Mouse (Mus musculus) stomach, embryonic 14.5 days (tissue): ENCODE results near the gene Gm5105. TPM values are rescaled to one million over a fixed set of nuclear protein-coding genes. Genes with fewer than 3 reads are reported as not detected.
A peak's percentile ranks its signal among the peaks of the same experiment; 100 is the strongest.

ENCODE experiments used
- ATAC-seq: fragments of 200-750 bp; cut with Nextera tagmentation; 2 replicates; pipeline ENCODE4 v1.8.0; 2017; ENCODE audit warnings: low read depth, moderate TSS enrichment; ENCODE audit not compliant: insufficient number of reproducible peaks, insufficient read depth, low FRiP score
- H3K27ac ChIP-seq: fragments of 300-500 bp; sonication (generic); 2 replicates; pipeline ENCODE4 v1.5.1; 2014; ENCODE audit warnings: mild to moderate bottlenecking, low read length, moderate library complexity, mixed read lengths
- H3K27me3 ChIP-seq: fragments of 300-500 bp; sonication (generic); 2 replicates; pipeline ENCODE4 v1.6.1; 2014; ENCODE audit warnings: low read length, control low read depth, mixed read lengths; ENCODE audit not compliant: control insufficient read depth, insufficient read depth
- H3K36me3 ChIP-seq: fragments of 300-500 bp; sonication (generic); 2 replicates; pipeline ENCODE4 v1.6.1; 2014; ENCODE audit warnings: mild to moderate bottlenecking, control low read depth, low read length, moderate library complexity, mixed read lengths; ENCODE audit not compliant: control insufficient read depth, insufficient read depth
- H3K4me1 ChIP-seq: fragments of 300-500 bp; sonication (generic); 2 replicates; pipeline ENCODE4 v1.6.1; 2014; ENCODE audit warnings: low read length, control low read depth, mixed read lengths; ENCODE audit not compliant: control insufficient read depth, insufficient read depth
- H3K4me2 ChIP-seq: fragments of 300-500 bp; sonication (generic); replicated peaks from 2 replicates; pipeline ENCODE4 v1.6.1; 2014; ENCODE audit warnings: low read depth, low read length, control low read depth
- H3K4me3 ChIP-seq: fragments of 300-500 bp; sonication (generic); 2 replicates; pipeline ENCODE4 v1.5.1; 2014; ENCODE audit warnings: low read depth, low read length, control low read depth
- H3K9ac ChIP-seq: fragments of 300-500 bp; sonication (generic); replicated peaks from 2 replicates; pipeline ENCODE4 v1.6.1; 2014; ENCODE audit warnings: low read depth, mild to moderate bottlenecking, control low read depth, low read length, moderate library complexity, mixed read lengths
- H3K9me3 ChIP-seq: fragments of 300-500 bp; sonication (generic); 2 replicates; pipeline ENCODE4 v1.6.1; 2016; ENCODE audit warnings: low read depth, low read length, control low read depth; ENCODE audit not compliant: control insufficient read depth
- whole genome bisulfite sequencing: fragments of 180-500 bp; shearing (Covaris S2); extraction: QIAGEN DNeasy Blood & Tissue Kit; methylation state at CpG from one replicate; pipeline ENCODE4 v1.1.7; 2014; 5-methylcytosine and 5-hydroxymethylcytosine counted together
- polyA plus RNA-seq: library from polyadenylated mRNA; unstranded; fragments of >200 nt; fragmentation: Nextera tagmentation; extraction: Ambion mirVana; gene quantifications from 2 replicates; pipeline ENCODE4 v1.2.1, GENCODE M21; 2014

Gm5105 gene
- polyA plus RNA-seq, 1 experiment from 2014 or later = not detected

GRCm38 (mm10) chr3:138097718-138098117 is 30.5 kb upstream of the Gm5105 start:
- 57% methylated on average over 1 of the region's 1 CpGs for WGBS
- no peak overlapping the region for H3K4me2 ChIP-seq
- no peak overlapping the region for H3K27ac ChIP-seq
- H3K9me3 ChIP-seq = no peaks in the 10 kb centered on the region
- no peaks in the 10 kb centered on the region for H3K4me1 ChIP-seq
- no peaks in the 10 kb centered on the region for H3K36me3 ChIP-seq
- H3K4me3 ChIP-seq = no peak overlapping the region
- 0 out of 2 replicates have a peak, but pooled peaks have one; percentile 23 for ATAC-seq
- H3K9ac ChIP-seq = no peak overlapping the region
- no peaks in the 10 kb centered on the region for H3K27me3 ChIP-seq

DNA sequence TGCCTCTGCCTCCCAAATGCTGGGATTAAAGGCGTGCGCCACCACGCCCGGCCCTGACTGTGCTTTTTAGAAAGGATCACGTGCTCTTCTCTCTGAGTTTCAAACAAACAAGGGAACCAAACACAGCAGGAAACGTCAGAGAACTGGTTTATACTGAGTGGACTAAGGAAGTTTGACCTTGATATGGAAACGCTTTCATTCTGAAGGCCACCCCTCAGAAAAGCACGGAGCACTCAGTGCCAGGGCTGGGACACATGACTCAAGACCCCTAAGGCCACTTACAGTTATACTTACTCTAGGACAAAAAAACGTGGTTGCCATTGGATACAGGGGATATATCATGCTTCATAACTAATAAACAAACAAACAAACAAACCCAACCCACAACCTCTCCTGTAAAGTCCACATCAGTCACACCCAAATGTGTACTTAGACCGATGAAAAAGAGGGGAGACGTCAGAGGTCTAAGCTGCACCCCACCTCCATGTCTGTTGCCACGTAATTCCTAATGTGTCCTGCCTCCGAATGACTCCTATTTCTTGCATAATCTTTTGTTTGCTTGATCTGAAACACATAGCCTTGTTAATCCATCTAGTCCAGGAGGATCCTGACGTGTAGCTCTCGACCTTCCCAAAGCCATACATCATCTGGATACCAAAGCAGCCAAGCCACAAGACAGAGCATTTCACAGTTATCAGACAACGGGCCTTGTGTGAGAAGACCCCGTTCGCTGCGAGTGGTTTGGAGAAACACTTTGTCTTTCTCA is 29.3 kb upstream of the Gm5105 start:
- WGBS = 79% methylated on average over 19 of the region's 19 CpGs
- Histone ChIP-seq H3K9me3 (no peaks in the 10 kb centered on the region), H3K27me3 (no peaks in the 10 kb centered on the region), H3K4me2 (no peak overlapping the region), H3K27ac (no peak overlapping the region), H3K4me1 (no peaks in the 10 kb centered on the region), H3K36me3 (no peaks in the 10 kb centered on the region), H3K9ac (no peak overlapping the region), H3K4me3 (no peak overlapping the region)
- no peak for ATAC-seq

- Histone ChIP-seq H3K36me3 (no peaks in the 10 kb centered on the region), H3K27me3 (no peaks in the 10 kb centered on the region), H3K9me3 (no peaks in the 10 kb centered on the region), H3K27ac (no peak overlapping the region), H3K4me1 (no peaks in the 10 kb centered on the region), H3K9ac (no peak overlapping the region), H3K4me2 (no peak overlapping the region), H3K4me3 (no peak overlapping the region)
- ATAC-seq = no peak
- WGBS = 74% methylated on average over 10 of the region's 10 CpGs
Measured at GRCm38 (mm10) chr3:138095718-138096117, 28.5 kb upstream of the Gm5105 start.

GRCm38 (mm10) chr3:138095301-138095700 is 28.1 kb upstream of the Gm5105 start:
- no peak overlapping the region for H3K4me2 ChIP-seq
- H3K4me1 ChIP-seq = no peaks in the 10 kb centered on the region
- no peak overlapping the region for H3K27ac ChIP-seq
- H3K27me3 ChIP-seq = no peaks in the 10 kb centered on the region
- no peak overlapping the region for H3K9ac ChIP-seq
- no peak overlapping the region for H3K4me3 ChIP-seq
- H3K36me3 ChIP-seq = no peaks in the 10 kb centered on the region
- 71% methylated on average over 3 of the region's 3 CpGs for WGBS
- no peak for ATAC-seq
- H3K9me3 ChIP-seq = no peaks in the 10 kb centered on the region

- 78% methylated on average over 4 of the region's 4 CpGs for WGBS
- Histone ChIP-seq H3K9me3 (no peaks in the 10 kb centered on the region), H3K4me2 (no peak overlapping the region), H3K9ac (no peak overlapping the region), H3K27ac (no peak overlapping the region), H3K27me3 (no peaks in the 10 kb centered on the region), H3K4me1 (peaks cover 3% of the 10 kb centered on the region; the same call in 1 of the 2 replicates), H3K36me3 (no peaks in the 10 kb centered on the region), H3K4me3 (no peak overlapping the region)
- ATAC-seq = no peak
Measured at GRCm38 (mm10) chr3:138083896-138084295, 16.7 kb upstream of the Gm5105 start.

GRCm38 (mm10) chr3:138083073-138083637 is 16.0 kb upstream of the Gm5105 start:
- H3K9ac ChIP-seq = no peak overlapping the region

GRCm38 (mm10) chr3:138078701-138079100 is 11.5 kb upstream of the Gm5105 start:
- H3K36me3 ChIP-seq = no peaks in the 10 kb centered on the region
- 19% methylated on average over 1 of the region's 1 CpGs for WGBS
- ATAC-seq = no peak
- no peak overlapping the region for H3K9ac ChIP-seq
- H3K27me3 ChIP-seq = no peaks in the 10 kb centered on the region
- H3K4me3 ChIP-seq = no peak overlapping the region
- H3K27ac ChIP-seq = no peak overlapping the region
- H3K9me3 ChIP-seq = no peaks in the 10 kb centered on the region
- H3K4me1 ChIP-seq = peaks cover 6% of the 10 kb centered on the region; the same call in 1 of the 2 replicates
- H3K4me2 ChIP-seq = no peak overlapping the region

More at GRCm38 (mm10) chr3:138083073-138083637, 16.0 kb upstream of the Gm5105 start:
- Histone ChIP-seq H3K4me3 (no peak overlapping the region), H3K36me3 (no peaks in the 10 kb centered on the region), H3K9me3 (no peaks in the 10 kb centered on the region), H3K4me2 (no peak overlapping the region), H3K27me3 (no peaks in the 10 kb centered on the region), H3K27ac (no peak overlapping the region), H3K4me1 (peaks cover 6% of the 10 kb centered on the region; the same call in 1 of the 2 replicates)
- 88% methylated on average over 1 of the region's 1 CpGs for WGBS
- no peak for ATAC-seq

- Histone ChIP-seq H3K27me3 (no peaks in the 10 kb centered on the region), H3K9me3 (no peaks in the 10 kb centered on the region), H3K27ac (0 out of 2 replicates have a peak overlapping the region, but pooled peaks have one; percentile 1), H3K4me1 (0 out of 2 replicates have a peak, but pooled peaks cover 3% of the 10 kb centered on the region), H3K4me3 (no peak overlapping the region), H3K4me2 (no peak overlapping the region), H3K9ac (no peak overlapping the region), H3K36me3 (no peaks in the 10 kb centered on the region)
- 67% methylated on average over 11 of the region's 11 CpGs for WGBS
- no peak for ATAC-seq
Measured at GRCm38 (mm10) chr3:138077476-138078340, 10.5 kb upstream of the Gm5105 start.
